Mouse (Mus musculus): ENCODE measurements around the gene Smndc1.

DNA sequence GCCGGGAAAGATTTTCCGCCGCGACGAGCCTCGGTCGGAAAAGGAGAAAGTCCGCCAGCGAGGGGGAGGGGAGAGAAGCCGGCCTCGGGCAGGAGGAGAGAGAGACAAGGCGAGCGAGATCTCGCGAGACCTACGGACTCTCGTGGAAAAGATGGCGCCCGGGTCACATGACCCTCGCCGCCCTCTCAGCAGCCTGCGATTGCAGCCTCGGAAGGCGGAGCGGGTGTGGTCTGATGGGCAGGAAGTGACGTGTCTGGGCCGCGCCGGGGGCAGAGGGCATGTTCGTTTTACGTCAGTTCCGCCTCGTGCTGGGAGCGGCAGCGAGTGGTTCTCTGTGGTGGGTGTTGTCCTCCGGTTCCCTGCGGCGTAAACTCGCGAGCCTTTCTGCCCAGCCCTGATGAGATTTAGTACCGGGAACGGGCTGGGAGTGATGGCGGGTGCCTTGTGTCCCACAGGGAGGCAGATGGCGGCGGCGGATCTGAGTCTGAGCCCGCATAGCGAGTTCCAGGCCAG lies at the start of gene Smndc1:
- no peak for TF ChIP-seq CTCF (IDR thresholded peaks at IDR 0.05; ENCODE audit: borderline replicate concordance, insufficient read depth, low read depth, low read length)
- TF ChIP-seq POLR2A (IDR thresholded peaks at IDR 0.05; ENCODE audit: borderline replicate concordance, insufficient read depth, low read length), result peak; percentile 88; the same call in 1 of the 2 replicates

All from cerebellum, adult 2 months (tissue).